Mouse (Mus musculus) MEL (cell line): ENCODE measurements around the gene Zfp398. TPM values are rescaled to one million over a fixed set of nuclear protein-coding genes. Genes with fewer than 3 reads are reported as not detected.

ENCODE experiments used
- DNase-seq: peaks from one replicate; pipeline ENCODE4 v3.0.0; 2011; ENCODE audit warnings: low read depth, low spot score
- H3K27ac ChIP-seq: 2 replicates; pipeline ENCODE4 v1.5.1; 2012; ENCODE audit warnings: low read depth, mild to moderate bottlenecking, control low read depth, low read length, moderate library complexity; ENCODE audit not compliant: control insufficient read depth
- H3K27me3 ChIP-seq, 2 experiments: fragments of 150-350 bp in 1 of 2; sonication (generic) in 1 of 2; 2 replicates each; pipeline ENCODE4 v1.6.1; 2012; ENCODE audit warnings: low read length in 2 of 2, mild to moderate bottlenecking in 2 of 2, improper control_type of control experiment in 1 of 2, moderate library complexity in 1 of 2; ENCODE audit not compliant: insufficient read depth in 2 of 2, control insufficient read depth in 1 of 2
- H3K36me3 ChIP-seq, 2 experiments: 2 replicates each; pipeline ENCODE4 v1.6.1; 2012 to 2014; ENCODE audit warnings: low read length in 2 of 2, improper control_type of control experiment in 1 of 2, inconsistent platforms in 1 of 2, mild to moderate bottlenecking in 1 of 2; ENCODE audit not compliant: insufficient read depth in 2 of 2, control insufficient read depth in 1 of 2
- H3K4me1 ChIP-seq, 2 experiments: fragments of 150-350 bp in 1 of 2; sonication (generic) in 1 of 2; 2 replicates each; pipeline ENCODE4 v1.6.1; 2012; ENCODE audit warnings: low read length in 2 of 2, improper control_type of control experiment in 1 of 2, mild to moderate bottlenecking in 1 of 2; ENCODE audit not compliant: insufficient read depth in 2 of 2, control insufficient read depth in 1 of 2
- H3K4me3 ChIP-seq, 2 experiments: fragments of 150-350 bp in 1 of 2; sonication (generic) in 1 of 2; 2 replicates each; pipeline ENCODE4 v1.5.1; 2012; ENCODE audit warnings: low read depth in 2 of 2, low read length in 2 of 2, mild to moderate bottlenecking in 2 of 2, moderate library complexity in 2 of 2, control low read depth in 1 of 2, improper control_type of control experiment in 1 of 2; ENCODE audit not compliant: control insufficient read depth in 1 of 2, insufficient read depth in 1 of 2
- H3K79me2 ChIP-seq: 2 replicates; pipeline ENCODE4 v1.6.1; 2012; ENCODE audit warnings: mild to moderate bottlenecking, low read length, moderate library complexity; ENCODE audit not compliant: control insufficient read depth, poor library complexity, insufficient read depth
- H3K9ac ChIP-seq: 2 replicates; pipeline ENCODE4 v1.6.1; 2012; ENCODE audit warnings: low read depth, mild to moderate bottlenecking, control low read depth, low read length, moderate library complexity; ENCODE audit not compliant: control insufficient read depth, poor library complexity, severe bottlenecking
- H3K9me3 ChIP-seq: fragments of 150-350 bp; sonication (generic); replicated peaks from 2 replicates; pipeline ENCODE4 v1.6.1; 2012; ENCODE audit warnings: mild to moderate bottlenecking, low read length, improper control_type of control experiment, moderate library complexity; ENCODE audit not compliant: insufficient read depth
- BHLHE40 ChIP-seq: IDR thresholded peaks from 2 replicates; pipeline ENCODE4 v1.6.1; 2012; ENCODE audit warnings: low read depth, mild to moderate bottlenecking, inconsistent platforms, low read length, improper control_type of control experiment, borderline replicate concordance
- CHD2 ChIP-seq: IDR thresholded peaks from 2 replicates; pipeline ENCODE4 v1.6.1; 2011; ENCODE audit warnings: low read length, improper control_type of control experiment
- CTCF ChIP-seq, 3 experiments: IDR thresholded peaks in 2 of 3; conservative IDR thresholded peaks in 1 of 3; 2 replicates each; pipeline ENCODE4 v1.5.1; 2011 to 2012; ENCODE audit warnings: low read length in 3 of 3, low read depth in 2 of 3, mild to moderate bottlenecking in 2 of 3, improper control_type of control experiment in 1 of 3, inconsistent platforms in 1 of 3, mixed read lengths in 1 of 3, moderate library complexity in 1 of 3; ENCODE audit not compliant: control insufficient read depth in 1 of 3, insufficient read depth in 1 of 3, poor library complexity in 1 of 3, severe bottlenecking in 1 of 3
- ELF1 ChIP-seq: IDR thresholded peaks from 2 replicates; pipeline ENCODE4 v1.6.1; 2014; ENCODE audit warnings: low read depth, mild to moderate bottlenecking, inconsistent platforms, low read length, improper control_type of control experiment, moderate library complexity
- EP300 ChIP-seq, 2 experiments: IDR thresholded peaks; 2 replicates each; pipeline ENCODE4 v1.6.1; 2011; ENCODE audit warnings: improper control_type of control experiment in 2 of 2, low read length in 2 of 2, low read depth in 1 of 2, mild to moderate bottlenecking in 1 of 2
- ETS1 ChIP-seq: IDR thresholded peaks from 2 replicates; pipeline ENCODE4 v1.6.1; 2012; ENCODE audit warnings: low read depth, mild to moderate bottlenecking, inconsistent platforms, low read length, improper control_type of control experiment, moderate library complexity
- GATA1 ChIP-seq: IDR thresholded peaks from 2 replicates; pipeline ENCODE4 v1.6.1; 2011; ENCODE audit warnings: low read depth, low read length, improper control_type of control experiment
- JUND ChIP-seq: IDR thresholded peaks from 2 replicates; pipeline ENCODE4 v1.6.1; 2011; ENCODE audit warnings: low read depth, mild to moderate bottlenecking, improper control_type of control experiment, low read length
- KAT2A ChIP-seq: conservative IDR thresholded peaks from 2 replicates; pipeline ENCODE4 v1.6.1; 2012; ENCODE audit warnings: low read depth, low read length, improper control_type of control experiment, inconsistent platforms
- MAFK ChIP-seq: IDR thresholded peaks from 2 replicates; pipeline ENCODE4 v1.6.1; 2011; ENCODE audit warnings: low read depth, mild to moderate bottlenecking, low read length, improper control_type of control experiment, borderline replicate concordance
- MAX ChIP-seq: IDR thresholded peaks from 2 replicates; pipeline ENCODE4 v1.6.1; 2011; ENCODE audit warnings: low read length, improper control_type of control experiment
- MXI1 ChIP-seq: IDR thresholded peaks from 2 replicates; pipeline ENCODE4 v1.6.1; 2011; ENCODE audit warnings: mild to moderate bottlenecking, low read depth, low read length, improper control_type of control experiment
- POLR2A ChIP-seq, 2 experiments: IDR thresholded peaks; 2 replicates each; pipeline ENCODE4 v1.6.1; 2011 to 2012; ENCODE audit warnings: low read length in 2 of 2, mild to moderate bottlenecking in 2 of 2, control low read depth in 1 of 2, improper control_type of control experiment in 1 of 2, low read depth in 1 of 2, moderate library complexity in 1 of 2; ENCODE audit not compliant: control insufficient read depth in 1 of 2, insufficient read depth in 1 of 2, poor library complexity in 1 of 2
- POLR2AphosphoS5 ChIP-seq: IDR thresholded peaks from 2 replicates; pipeline ENCODE4 v1.6.1; 2012; ENCODE audit warnings: low read depth, borderline replicate concordance, mild to moderate bottlenecking, inconsistent platforms, low read length, moderate library complexity, mixed read lengths
- RCOR1 ChIP-seq: IDR thresholded peaks from 2 replicates; pipeline ENCODE4 v1.6.1; 2012; ENCODE audit warnings: low read depth, mild to moderate bottlenecking, inconsistent platforms, low read length, improper control_type of control experiment
- SMC3 ChIP-seq: IDR thresholded peaks from 2 replicates; pipeline ENCODE4 v1.6.1; 2011; ENCODE audit warnings: low read depth, low read length, improper control_type of control experiment
- TAL1 ChIP-seq: IDR thresholded peaks from 2 replicates; pipeline ENCODE4 v1.6.1; 2012; ENCODE audit warnings: mild to moderate bottlenecking, inconsistent platforms, low read length, moderate library complexity, mixed read lengths
- TBP ChIP-seq: IDR thresholded peaks from 2 replicates; pipeline ENCODE4 v1.8.0; 2011; ENCODE audit warnings: low read depth, low read length, improper control_type of control experiment
- TCF12 ChIP-seq: IDR thresholded peaks from 2 replicates; pipeline ENCODE4 v1.6.1; 2014; ENCODE audit warnings: low read depth, mild to moderate bottlenecking, inconsistent platforms, low read length, improper control_type of control experiment, moderate library complexity
- UBTF ChIP-seq: IDR thresholded peaks from 2 replicates; pipeline ENCODE4 v1.6.1; 2012; ENCODE audit warnings: low read depth, mild to moderate bottlenecking, inconsistent platforms, low read length, improper control_type of control experiment, moderate library complexity, borderline replicate concordance; ENCODE audit not compliant: insufficient read depth
- USF1 ChIP-seq: IDR thresholded peaks from 2 replicates; pipeline ENCODE4 v1.6.1; 2014; ENCODE audit warnings: low read depth, mild to moderate bottlenecking, inconsistent platforms, low read length, improper control_type of control experiment, moderate library complexity
- ZMIZ1 ChIP-seq: IDR thresholded peaks from 2 replicates; pipeline ENCODE4 v1.6.1; 2012; ENCODE audit warnings: low read depth, mild to moderate bottlenecking, inconsistent platforms, low read length, improper control_type of control experiment, moderate library complexity
- polyA plus RNA-seq, 2 experiments: library from polyadenylated mRNA; stranded (reverse) in 1 of 2; unstranded in 1 of 2; fragments of >175 nt in 1 of 2; fragments of >200 nt in 1 of 2; gene quantifications; 2 replicates each; pipeline versions ENCODE4 v1.2.1 to v1.2.4; 2012; ENCODE audit warnings: low replicate concordance in 2 of 2, low read depth in 1 of 2; ENCODE audit not compliant: insufficient read length in 2 of 2, insufficient read depth in 1 of 2, missing spikeins in 1 of 2
- total RNA-seq: library from RNA; depleted of rRNA; stranded (reverse); fragments of 300-350 nt; gene quantifications from 2 replicates; pipeline ENCODE4 v1.2.3, GENCODE M21; 2012

Gene Zfp398
- total and polyA plus RNA-seq, 3 experiments = 4.7 to 9.5 TPM; not detected in 1

GRCm38 (mm10) chr6:47835482-47835983 is at the start of gene Zfp398 (continued):
- TF ChIP-seq TCF12 (peak; percentile 47; the same call in 1 of the 2 replicates), ETS1 (peak; percentile 82), ELF1 (peak; percentile 69)

DNA sequence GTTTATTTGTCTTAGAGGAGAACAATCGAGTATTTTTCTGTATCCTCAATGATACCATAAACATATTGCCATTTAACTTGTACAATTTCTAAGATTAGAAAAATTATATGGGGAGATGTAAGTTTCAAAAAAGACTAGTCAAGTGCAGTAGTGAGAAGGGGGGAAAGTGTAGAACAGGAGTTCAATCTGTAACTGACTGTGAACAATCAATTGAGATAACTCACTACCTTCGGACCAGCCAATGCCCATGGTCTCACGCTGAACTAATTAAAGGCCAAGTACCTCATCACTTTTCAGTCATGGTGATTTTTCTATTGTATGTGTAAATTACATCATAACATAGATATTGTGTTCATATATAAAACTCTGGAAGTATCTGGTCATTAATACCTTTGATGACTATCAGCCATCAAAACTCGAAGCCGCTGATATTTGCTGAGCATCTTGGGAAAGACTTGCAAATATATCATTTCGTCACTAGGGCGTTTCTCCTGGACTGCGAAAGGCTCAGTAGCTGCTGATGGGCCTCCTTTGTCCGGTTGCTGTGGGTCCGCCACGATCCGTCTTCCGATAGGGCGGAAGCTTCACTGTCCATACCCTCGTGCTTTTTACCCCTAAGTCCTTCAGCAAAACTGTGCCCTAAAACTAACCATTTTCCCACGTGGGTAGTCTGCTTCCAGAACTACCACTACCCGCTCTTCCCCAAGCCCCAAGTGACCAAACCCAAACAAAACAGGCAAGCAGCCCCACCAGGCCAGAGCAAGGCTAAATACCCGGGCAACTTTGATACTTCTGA is 47.3 kb upstream of the Zfp398 start:
- no peaks in the 10 kb centered on the region for H3K9me3 ChIP-seq
- peak overlapping the region; percentile 79 for H3K9ac ChIP-seq
- peak overlapping the region; percentile 55 to 68 for H3K4me3 ChIP-seq
- TF ChIP-seq ZMIZ1 (no peak), RCOR1 (no peak), KAT2A (no peak), POLR2AphosphoS5 (peak; percentile 99; the same call in 1 of the 2 replicates), MAFK (no peak), SMC3 (no peak), MXI1 (no peak), GATA1 (peak; percentile 71), CHD2 (no peak), TCF12 (no peak), EP300 (IDR thresholded peaks at IDR 0.05; ENCODE audit: low read depth in 1 of 2, low read length in 2 of 2) (no peak), MAX (no peak), USF1 (no peak), ETS1 (no peak), TBP (peak; percentile 100), UBTF (no peak), CTCF (IDR thresholded peaks at IDR 0.05 in 2 of 3, conservative IDR thresholded peaks at IDR 0.05 in 1 of 3; ENCODE audit: control insufficient read depth in 1 of 3, insufficient read depth in 1 of 3, low read depth in 2 of 3, low read length in 3 of 3, poor library complexity in 1 of 3, severe bottlenecking in 1 of 3) (no peak), BHLHE40 (no peak), POLR2A (IDR thresholded peaks at IDR 0.05; ENCODE audit: control insufficient read depth in 1 of 2, insufficient read depth in 1 of 2, low read depth in 1 of 2, low read length in 2 of 2, poor library complexity in 1 of 2) (peak; percentile 79 to 97), TAL1 (no peak), JUND (no peak)
- TF ChIP-seq, all 39 proteins: peak for 4
- peaks cover 3% of the 10 kb centered on the region; the same call in 1 of the 2 replicates for H3K79me2 ChIP-seq
- peaks cover 0 to 40% of the 10 kb centered on the region in 2 experiments; a peak in 2 of 4 replicates for H3K36me3 ChIP-seq
- H3K27me3 ChIP-seq = no peaks in the 10 kb centered on the region
- H3K4me1 ChIP-seq = peaks cover 3 to 25% of the 10 kb centered on the region in 2 experiments
- H3K27ac ChIP-seq = peak overlapping the region; percentile 86
- peak; percentile 93 for DNase-seq
